Mouse (Mus musculus) stomach, postnatal 0 days (tissue): ENCODE measurements around the gene Dppa5a. TPM values are rescaled to one million over a fixed set of nuclear protein-coding genes. Genes with fewer than 3 reads are reported as not detected.
"Not testable (repeated sequence)": the region's sequence is repeated elsewhere in the genome, so short reads cannot be mapped to it uniquely, and the experiment has no call there.

Experiments used
- ATAC-seq: fragments of 200-750 bp; cut with Nextera tagmentation; 2 replicates; pipeline ENCODE4 v1.8.0; 2017; ENCODE audit not compliant: low FRiP score, low TSS enrichment
- DNase-seq: peaks from one replicate; pipeline ENCODE4 v3.0.0-alpha.2; 2016; ENCODE audit warnings: low spot score
- H3K27ac ChIP-seq: fragments of 300-500 bp; sonication (generic); replicated peaks from 2 replicates; pipeline ENCODE4 v1.5.1; 2014; ENCODE audit warnings: mild to moderate bottlenecking, control low read depth
- H3K27me3 ChIP-seq: fragments of 300-500 bp; sonication (generic); 2 replicates; pipeline ENCODE4 v1.6.1; 2014; ENCODE audit warnings: low read length; ENCODE audit not compliant: control insufficient read depth, insufficient read depth
- H3K36me3 ChIP-seq: fragments of 300-500 bp; sonication (generic); 2 replicates; pipeline ENCODE4 v1.6.1; 2014; ENCODE audit warnings: low read length, mixed read lengths; ENCODE audit not compliant: control insufficient read depth, insufficient read depth
- H3K4me1 ChIP-seq: fragments of 300-500 bp; sonication (generic); replicated peaks from 2 replicates; pipeline ENCODE4 v1.6.1; 2014; ENCODE audit warnings: antibody characterized with exemption; ENCODE audit not compliant: control insufficient read depth, insufficient read depth
- H3K4me2 ChIP-seq: fragments of 300-500 bp; sonication (generic); replicated peaks from 2 replicates; pipeline ENCODE4 v1.6.1; 2014; ENCODE audit warnings: low read depth, mild to moderate bottlenecking, control low read depth, moderate library complexity
- H3K4me3 ChIP-seq: fragments of 300-500 bp; sonication (generic); 2 replicates; pipeline ENCODE4 v1.5.1; 2014; ENCODE audit warnings: low read depth, low read length, control low read depth
- H3K9ac ChIP-seq: fragments of 300-500 bp; sonication (generic); 2 replicates; pipeline ENCODE4 v1.6.1; 2014; ENCODE audit warnings: mild to moderate bottlenecking, low read length, control low read depth, mixed read lengths
- H3K9me3 ChIP-seq: fragments of 300-500 bp; sonication (generic); 2 replicates; pipeline ENCODE4 v1.6.1; 2016; ENCODE audit warnings: low read length; ENCODE audit not compliant: control insufficient read depth
- CTCF ChIP-seq: IDR thresholded peaks from 2 replicates; pipeline ENCODE4 v1.5.1; 2016; ENCODE audit warnings: antibody characterized with exemption, low read depth, mild to moderate bottlenecking, moderate library complexity
- EP300 ChIP-seq: optimal IDR thresholded peaks from 2 replicates; pipeline ENCODE3; 2016; ENCODE audit warnings: antibody characterized with exemption
- WGBS: fragments of 180-500 bp; shearing (Covaris S2); extraction: QIAGEN DNeasy Blood & Tissue Kit; methylation state at CpG from one replicate; pipeline ENCODE4 v1.1.7; 2014; 5-methylcytosine and 5-hydroxymethylcytosine counted together
- polyA plus RNA-seq: library from polyadenylated mRNA; unstranded; fragments of >200 nt; fragmentation: Nextera tagmentation; extraction: Ambion mirVana; gene quantifications from 2 replicates; pipeline ENCODE4 v1.2.1, GENCODE M21; 2015

The Dppa5a gene
- polyA plus RNA-seq, 1 experiment from 2014 or later: 1.2 TPM

DNA sequence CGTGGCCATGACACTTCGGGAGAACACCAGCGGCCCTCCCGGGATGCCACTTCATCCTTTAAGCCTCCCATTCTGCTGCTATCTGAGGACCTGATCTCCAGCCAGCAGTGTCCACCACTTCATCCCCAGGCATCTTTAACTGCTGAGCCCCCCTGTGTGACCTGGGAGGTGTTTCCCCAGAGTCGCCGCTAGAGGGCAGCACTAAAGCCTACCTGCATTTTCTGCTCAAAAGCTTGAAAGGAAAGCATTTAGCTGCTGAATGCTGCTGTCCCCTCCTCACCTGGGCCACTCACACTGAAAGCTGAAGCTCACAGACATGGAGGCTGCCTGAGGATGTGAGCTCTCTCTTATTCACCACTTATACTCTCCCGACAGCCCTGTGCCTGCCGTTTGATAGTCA, 27.7 kb downstream of the Dppa5a start:
- peak; percentile 83 for TF ChIP-seq CTCF
- H3K27me3 ChIP-seq, H3K9ac ChIP-seq, H3K27ac ChIP-seq, ATAC-seq, H3K9me3 ChIP-seq, H3K4me2 ChIP-seq, H3K4me3 ChIP-seq, H3K4me1 ChIP-seq, H3K36me3 ChIP-seq: not testable (repeated sequence)
- WGBS: 14% methylated on average over 8 of the region's 8 CpGs
- peak; percentile 54 for DNase-seq

DNA sequence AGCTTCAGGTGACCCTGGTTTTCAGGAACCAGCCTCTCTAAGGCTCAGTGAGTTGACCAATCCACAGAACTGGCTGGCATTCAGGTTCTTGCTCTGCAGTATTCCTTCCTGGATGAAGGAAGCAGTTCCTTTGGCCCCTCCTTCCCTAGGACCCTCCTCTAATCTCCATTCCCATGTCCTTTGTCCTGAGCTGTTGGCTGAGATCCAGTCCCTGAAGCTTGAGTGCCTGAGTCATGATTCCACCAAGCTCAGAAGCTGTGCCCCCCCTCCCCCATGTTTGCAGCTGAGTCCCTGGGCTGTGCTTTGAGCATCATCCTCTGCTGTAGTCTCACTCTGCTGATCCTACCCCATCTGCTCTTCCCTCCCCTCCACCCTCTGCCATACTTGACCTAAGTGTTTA, 30.9 kb downstream of the Dppa5a start:
- H3K27ac ChIP-seq, H3K4me3 ChIP-seq, H3K4me1 ChIP-seq, H3K27me3 ChIP-seq, H3K36me3 ChIP-seq, H3K4me2 ChIP-seq, H3K9me3 ChIP-seq, H3K9ac ChIP-seq: not testable (repeated sequence)
- DNase-seq: peak; percentile 41
- peak; percentile 46; the same call in 1 of the 2 replicates for ATAC-seq

DNA sequence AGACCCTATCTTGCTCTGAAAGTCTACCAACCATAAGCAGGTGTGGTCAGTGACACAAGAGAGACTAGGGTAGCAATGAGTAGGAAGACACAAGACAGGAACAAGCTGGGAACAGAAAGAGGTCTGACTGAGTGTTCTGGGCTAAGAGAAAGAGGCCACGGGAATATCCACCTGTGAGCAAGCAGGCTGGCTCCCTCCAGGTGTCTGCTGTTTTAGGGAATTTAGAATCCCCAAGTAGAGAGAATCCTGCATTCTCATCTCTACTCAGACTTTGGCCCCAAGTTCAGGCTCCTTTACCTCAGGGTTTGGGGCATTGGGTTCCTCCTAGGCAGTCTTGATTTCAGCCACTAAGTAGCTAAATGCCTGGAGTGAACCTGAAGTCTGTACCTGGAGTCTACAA, 40.7 kb downstream of the Dppa5a start, which contains the start of gene Omt2b:
TSS of gene Omt2b (plus strand) at position 301 of the 400 bp plus-strand sequence.
- WGBS: 75% methylated on average over 1 of the region's 1 CpGs
- not testable (repeated sequence) for H3K27ac ChIP-seq, H3K9me3 ChIP-seq, ATAC-seq, H3K4me2 ChIP-seq, H3K4me3 ChIP-seq, DNase-seq, H3K9ac ChIP-seq, H3K36me3 ChIP-seq, H3K4me1 ChIP-seq, H3K27me3 ChIP-seq

DNA sequence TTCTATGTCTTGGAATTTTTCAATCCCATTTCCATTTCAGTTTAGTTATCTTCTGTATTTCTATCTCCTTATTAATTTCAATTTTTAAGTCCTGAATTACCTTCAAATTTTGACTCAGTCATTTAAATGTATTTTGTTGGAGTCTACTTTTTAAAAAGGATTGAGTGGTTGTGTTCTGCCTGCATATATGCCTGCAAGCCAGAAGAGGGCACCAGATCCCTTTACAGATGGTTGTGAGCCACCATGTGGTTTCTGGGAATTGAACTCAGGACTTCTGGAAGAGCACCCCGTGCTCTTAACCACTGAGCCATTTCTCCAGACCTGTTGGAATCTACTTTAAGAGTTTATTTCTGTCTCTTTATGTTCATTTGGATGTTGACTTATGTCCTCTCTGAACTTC, 48.5 kb downstream of the Dppa5a start:
- H3K4me3 ChIP-seq: no peak overlapping the region
- DNase-seq (no peak), ATAC-seq (no peak)
- H3K4me1 ChIP-seq: no peaks in the 10 kb centered on the region
- WGBS: 19% methylated on average over 1 of the region's 1 CpGs
- TF ChIP-seq EP300 (no peak), CTCF (peak; percentile 76)
- no peaks in the 10 kb centered on the region for H3K27me3 ChIP-seq
- H3K9me3 ChIP-seq: no peaks in the 10 kb centered on the region
- no peaks in the 10 kb centered on the region for H3K36me3 ChIP-seq
- H3K27ac ChIP-seq: no peak overlapping the region
- H3K4me2 ChIP-seq: no peak overlapping the region
- H3K9ac ChIP-seq: no peak overlapping the region

Other genes with a start within 250 kb of the Dppa5a start
- 1,515 and 1,656 TPM in 2 replicates for gene Gsta4, start 185.4 kb downstream of the Dppa5a start, polyA plus RNA-seq
- 1,326 and 1,348 TPM in 2 replicates for gene Gsta1, start 137.5 kb downstream of the Dppa5a start, polyA plus RNA-seq
- gene Gm3776, start 111.0 kb downstream of the Dppa5a start, polyA plus RNA-seq: 929 and 937 TPM in 2 replicates
- 5.1 and 5.8 TPM in 2 replicates for gene Gm10639, start 78.3 kb downstream of the Dppa5a start, polyA plus RNA-seq
- not detected in 2 replicates for gene Omt2a, start 53.4 kb downstream of the Dppa5a start, polyA plus RNA-seq
- not detected in 2 replicates for gene Omt2b, start 40.6 kb downstream of the Dppa5a start, polyA plus RNA-seq
- gene Gsta2, start 12.4 kb downstream of the Dppa5a start, polyA plus RNA-seq: 69.4 and 82.2 TPM in 2 replicates
- 0.81 and 0.90 TPM in 2 replicates for gene Ooep, start 10.5 kb upstream of the Dppa5a start, polyA plus RNA-seq
- gene Ddx43, start 27.6 kb upstream of the Dppa5a start, polyA plus RNA-seq: 0.08 and 0.12 TPM in 2 replicates
- gene Cgas, start 75.1 kb upstream of the Dppa5a start, polyA plus RNA-seq: 1.4 and 1.6 TPM in 2 replicates
- gene Mto1, start 80.0 kb upstream of the Dppa5a start, polyA plus RNA-seq: 11.7 and 12.1 TPM in 2 replicates
- 0.72 and 1.1 TPM in 2 replicates for gene Gm17324, start 80.6 kb upstream of the Dppa5a start, polyA plus RNA-seq
- 2,673 and 2,818 TPM in 2 replicates for gene Eef1a1, start 121.0 kb upstream of the Dppa5a start, polyA plus RNA-seq
- gene Slc17a5, start 219.9 kb upstream of the Dppa5a start, polyA plus RNA-seq: 9.3 and 10.0 TPM in 2 replicates
- 13.5 and 13.6 TPM in 2 replicates for gene Cd109, start 247.4 kb upstream of the Dppa5a start, polyA plus RNA-seq